Mouse (Mus musculus) liver, embryonic 16.5 days (tissue): Measurements from ENCODE around the gene Trpv5. TPM values are rescaled to one million over a fixed set of nuclear protein-coding genes. Genes with fewer than 3 reads are reported as not detected.

Experiments
- ATAC-seq: fragments of 200-750 bp; cut with Nextera tagmentation; 2 replicates; pipeline ENCODE4 v1.8.0; 2017; ENCODE audit warnings: low read depth, mild to moderate bottlenecking, moderate number of reproducible peaks, moderate library complexity
- H3K27ac ChIP-seq: fragments of 300-500 bp; sonication (generic); 2 replicates; pipeline ENCODE4 v1.5.1; 2014; ENCODE audit warnings: mild to moderate bottlenecking, low read length
- H3K27me3 ChIP-seq: fragments of 300-500 bp; sonication (generic); 2 replicates; pipeline ENCODE4 v1.6.1; 2014; ENCODE audit warnings: low read depth, low read length, mixed read lengths; ENCODE audit not compliant: control insufficient read depth, insufficient read depth
- H3K36me3 ChIP-seq: fragments of 300-500 bp; sonication (generic); 2 replicates; pipeline ENCODE4 v1.6.1; 2014; ENCODE audit warnings: mild to moderate bottlenecking; ENCODE audit not compliant: control insufficient read depth, insufficient read depth
- H3K4me1 ChIP-seq: fragments of 300-500 bp; sonication (generic); 2 replicates; pipeline ENCODE4 v1.6.1; 2014; ENCODE audit warnings: low read depth, low read length, mixed read lengths; ENCODE audit not compliant: control insufficient read depth
- H3K4me2 ChIP-seq: fragments of 300-500 bp; sonication (generic); 2 replicates; pipeline ENCODE4 v1.6.1; 2014; ENCODE audit warnings: low read depth, low read length, mixed read lengths
- H3K4me3 ChIP-seq: fragments of 300-500 bp; sonication (generic); 2 replicates; pipeline ENCODE4 v1.5.1; 2014; ENCODE audit warnings: low read depth, mild to moderate bottlenecking, low read length
- H3K9ac ChIP-seq: fragments of 300-500 bp; sonication (generic); 2 replicates; pipeline ENCODE4 v1.6.1; 2014; ENCODE audit warnings: low read depth, low read length
- H3K9me3 ChIP-seq: fragments of 300-500 bp; sonication (generic); replicated peaks from 2 replicates; pipeline ENCODE4 v1.6.1; 2016; ENCODE audit warnings: low read length; ENCODE audit not compliant: control insufficient read depth
- WGBS: fragments of 180-500 bp; shearing (Covaris S2); extraction: QIAGEN DNeasy Blood & Tissue Kit; methylation state at CpG from one replicate; pipeline ENCODE4 v1.1.7; 2014; ENCODE audit not compliant: insufficient replicate concordance; 5-methylcytosine and 5-hydroxymethylcytosine counted together
- polyA plus RNA-seq: library from polyadenylated mRNA; unstranded; fragments of >200 nt; fragmentation: Nextera tagmentation; extraction: Ambion mirVana; gene quantifications from 2 replicates; pipeline ENCODE4 v1.2.1, GENCODE M21; 2015

Gene Trpv5
- polyA plus RNA-seq, 1 experiment from 2014 or later, result 0.05 TPM

- Histone ChIP-seq H3K36me3 (no peaks in the 10 kb centered on the region), H3K4me2 (no peak overlapping the region), H3K27ac (no peak overlapping the region), H3K4me1 (no peaks in the 10 kb centered on the region), H3K9me3 (no peaks in the 10 kb centered on the region), H3K4me3 (no peak overlapping the region), H3K9ac (no peak overlapping the region), H3K27me3 (no peaks in the 10 kb centered on the region)
- WGBS, result 55% methylated on average over 5 of the region's 5 CpGs
- no peak for ATAC-seq
These were observed 27.4 kb downstream of the Trpv5 start for GRCm38 (mm10) chr6:41653173-41653572.

GRCm38 (mm10) chr6:41646672-41647071 is 33.9 kb downstream of the Trpv5 start:
- no peak for ATAC-seq

DNA sequence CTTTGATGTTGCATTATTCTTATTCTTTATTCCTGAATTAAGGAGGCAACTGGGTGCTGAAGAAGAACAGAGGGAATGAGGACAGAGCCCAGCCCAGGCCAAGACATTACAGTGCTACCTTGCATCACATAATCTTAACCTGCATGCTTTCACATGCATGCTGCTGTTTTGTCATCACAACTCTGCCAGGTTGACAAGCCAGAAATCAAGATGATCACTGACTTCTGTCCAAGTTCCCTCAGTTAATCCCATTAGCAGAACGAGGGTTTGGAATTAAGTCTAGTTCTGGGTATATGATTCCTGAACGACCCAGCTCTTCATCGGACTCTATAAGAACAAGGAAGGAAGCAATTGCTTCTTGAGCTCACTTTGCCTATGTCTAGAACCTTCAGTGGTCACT is 34.3 kb downstream of the Trpv5 start:
- Histone ChIP-seq H3K4me2 (no peak overlapping the region), H3K4me3 (no peak overlapping the region), H3K4me1 (no peaks in the 10 kb centered on the region), H3K9me3 (no peaks in the 10 kb centered on the region), H3K9ac (no peak overlapping the region), H3K27me3 (no peaks in the 10 kb centered on the region), H3K36me3 (no peaks in the 10 kb centered on the region), H3K27ac (no peak overlapping the region)
- ATAC-seq, result no peak
- WGBS, result 73% methylated on average over 3 of the region's 3 CpGs

More at GRCm38 (mm10) chr6:41646672-41647071, 33.9 kb downstream of the Trpv5 start:
- Histone ChIP-seq H3K4me3 (no peak overlapping the region), H3K9me3 (no peaks in the 10 kb centered on the region), H3K9ac (no peak overlapping the region), H3K4me2 (no peak overlapping the region), H3K27me3 (no peaks in the 10 kb centered on the region), H3K27ac (no peak overlapping the region), H3K36me3 (no peaks in the 10 kb centered on the region), H3K4me1 (no peaks in the 10 kb centered on the region)

- WGBS, result 60% methylated on average over 3 of the region's 3 CpGs
- no peak overlapping the region for H3K27ac ChIP-seq
- H3K4me2 ChIP-seq, result no peak overlapping the region
- H3K36me3 ChIP-seq, result no peaks in the 10 kb centered on the region
- H3K4me1 ChIP-seq, result no peaks in the 10 kb centered on the region
- peak; percentile 51; the same call in 1 of the 2 replicates for ATAC-seq
- H3K4me3 ChIP-seq, result no peak overlapping the region
- H3K9me3 ChIP-seq, result no peaks in the 10 kb centered on the region
- no peaks in the 10 kb centered on the region for H3K27me3 ChIP-seq
- H3K9ac ChIP-seq, result no peak overlapping the region
These were observed 37.3 kb downstream of the Trpv5 start for GRCm38 (mm10) chr6:41643227-41643626.

DNA sequence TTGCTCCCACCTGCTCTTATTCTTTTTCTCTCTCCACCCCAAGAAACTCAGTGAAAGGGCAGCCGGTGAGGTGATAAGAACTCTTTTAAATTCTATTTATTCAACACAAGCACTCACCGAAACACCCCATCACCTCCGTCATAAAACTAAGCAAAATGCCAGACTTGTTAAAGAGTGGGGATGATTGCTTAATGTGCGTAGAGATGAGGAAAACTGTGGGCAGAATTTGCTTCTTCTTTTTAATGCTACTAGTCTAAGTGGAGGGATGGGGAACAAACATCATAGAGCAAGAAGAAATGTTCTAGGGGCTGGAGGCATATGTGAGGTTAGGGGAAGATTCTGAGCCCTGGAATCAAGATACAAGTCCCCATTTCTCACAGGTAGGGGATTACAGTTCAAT is 37.8 kb downstream of the Trpv5 start:
- Histone ChIP-seq H3K4me2 (no peak overlapping the region), H3K36me3 (no peaks in the 10 kb centered on the region), H3K4me3 (no peak overlapping the region), H3K27ac (no peak overlapping the region), H3K9me3 (no peaks in the 10 kb centered on the region), H3K9ac (no peak overlapping the region), H3K27me3 (no peaks in the 10 kb centered on the region), H3K4me1 (no peaks in the 10 kb centered on the region)
- no peak for ATAC-seq
- WGBS, result 64% methylated on average over 4 of the region's 4 CpGs

DNA sequence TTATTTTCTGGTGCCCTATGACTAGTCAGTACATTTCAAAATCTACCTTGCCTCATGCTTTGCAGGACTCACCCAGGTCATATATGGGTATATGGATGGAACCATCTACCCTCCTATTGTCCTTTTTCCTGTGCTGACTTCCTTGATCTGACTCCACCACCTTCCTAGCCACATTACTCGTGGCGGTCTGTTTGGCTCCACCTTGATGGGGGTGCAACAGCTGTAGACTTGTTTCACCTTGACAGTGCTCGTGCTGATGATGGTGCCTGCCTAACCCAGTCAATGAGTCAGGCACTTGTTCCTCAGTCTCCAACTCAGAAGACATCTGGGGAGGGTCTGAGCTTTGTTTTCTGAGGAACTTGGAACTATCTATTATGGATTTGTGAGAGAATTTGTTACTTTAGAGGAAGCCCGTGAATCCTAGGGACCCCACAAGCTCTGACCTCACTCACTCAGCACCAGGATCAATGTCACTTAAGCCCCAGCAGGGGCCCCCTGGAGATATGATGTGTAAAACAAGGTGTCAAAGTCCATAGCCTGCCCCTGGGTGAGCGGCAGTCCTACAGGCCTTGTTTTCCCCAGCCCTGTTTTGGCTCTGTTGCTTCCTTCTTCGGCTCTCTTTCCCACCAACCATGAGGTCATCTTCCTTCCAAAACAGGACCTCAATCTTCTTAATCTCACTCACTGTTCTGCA is 39.2 kb downstream of the Trpv5 start:
- Histone ChIP-seq H3K36me3 (no peaks in the 10 kb centered on the region), H3K27ac (no peak overlapping the region), H3K9me3 (no peaks in the 10 kb centered on the region), H3K4me3 (no peak overlapping the region), H3K27me3 (no peaks in the 10 kb centered on the region), H3K4me1 (no peaks in the 10 kb centered on the region), H3K4me2 (no peak overlapping the region), H3K9ac (no peak overlapping the region)
- ATAC-seq, result no peak
- 54% methylated on average over 6 of the region's 6 CpGs for WGBS

- Histone ChIP-seq H3K4me2 (no peak overlapping the region), H3K4me3 (no peak overlapping the region), H3K27me3 (no peaks in the 10 kb centered on the region), H3K9ac (no peak overlapping the region), H3K36me3 (no peaks in the 10 kb centered on the region), H3K9me3 (no peaks in the 10 kb centered on the region), H3K27ac (no peak overlapping the region), H3K4me1 (no peaks in the 10 kb centered on the region)
- no peak for ATAC-seq
- WGBS, result 61% methylated on average over 3 of the region's 3 CpGs
These were observed 40.1 kb downstream of the Trpv5 start for GRCm38 (mm10) chr6:41640449-41640848.

DNA sequence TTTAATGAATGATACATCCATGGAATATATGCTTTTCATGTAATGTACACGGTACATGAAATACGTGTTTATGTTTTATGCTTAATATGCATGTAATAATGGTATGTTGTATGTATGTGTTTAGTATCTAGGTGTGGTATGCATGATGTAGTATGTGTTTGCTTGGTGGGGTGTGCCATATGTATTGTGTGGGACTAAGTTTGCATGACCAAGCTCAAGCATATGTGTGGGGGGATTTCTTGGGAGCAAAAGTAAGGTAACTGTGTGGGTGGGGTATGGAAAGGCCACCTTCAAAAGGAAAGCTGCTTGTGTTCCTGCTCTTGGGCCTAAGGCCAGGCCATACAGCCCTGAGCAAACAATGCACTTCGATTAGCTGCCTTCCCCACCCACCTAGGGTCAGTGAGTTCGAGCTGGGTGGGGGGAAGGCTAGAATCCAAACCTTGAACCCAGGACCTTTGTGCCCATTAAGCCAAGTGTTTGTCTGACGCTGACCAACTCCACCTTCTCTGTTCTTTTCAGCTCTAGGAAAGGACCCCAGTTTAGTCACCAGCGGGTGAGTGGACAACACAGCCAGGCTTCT is 42.6 kb downstream of the Trpv5 start:
- 53% methylated on average over 6 of the region's 6 CpGs for WGBS
- Histone ChIP-seq H3K4me3 (no peak overlapping the region), H3K9ac (no peak overlapping the region), H3K27me3 (no peaks in the 10 kb centered on the region), H3K4me1 (no peaks in the 10 kb centered on the region), H3K4me2 (no peak overlapping the region), H3K9me3 (no peaks in the 10 kb centered on the region), H3K36me3 (no peaks in the 10 kb centered on the region), H3K27ac (no peak overlapping the region)
- ATAC-seq, result peak; percentile 55

DNA sequence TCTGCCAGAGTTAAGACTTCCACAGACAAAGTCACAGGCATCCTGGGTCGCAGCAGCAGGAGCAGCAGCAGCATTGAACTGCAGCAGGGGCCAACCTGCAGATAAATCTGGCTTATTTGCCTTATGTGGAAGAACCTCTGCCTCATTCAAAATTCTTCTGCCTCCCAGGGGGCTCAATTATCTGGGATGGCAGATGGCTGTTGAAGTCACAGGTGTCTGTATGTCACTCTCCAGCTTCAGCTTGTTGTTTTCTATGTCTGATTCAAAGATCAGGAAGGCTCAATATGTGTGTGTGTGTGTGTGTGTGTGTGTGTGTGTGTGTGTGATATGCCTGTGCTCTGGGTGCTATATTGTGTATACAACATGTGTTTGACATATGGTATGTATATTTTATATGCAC is 43.2 kb downstream of the Trpv5 start:
- ATAC-seq, result no peak
- Histone ChIP-seq H3K4me3 (no peak overlapping the region), H3K27me3 (no peaks in the 10 kb centered on the region), H3K36me3 (no peaks in the 10 kb centered on the region), H3K9ac (no peak overlapping the region), H3K27ac (no peak overlapping the region), H3K4me1 (no peaks in the 10 kb centered on the region), H3K4me2 (no peak overlapping the region), H3K9me3 (no peaks in the 10 kb centered on the region)
- WGBS, result 43% methylated on average over 1 of the region's 1 CpGs
